Mouse (Mus musculus) layer of hippocampus, adult 2 months (tissue): ENCODE data around the gene Plxna2. TPM values are rescaled to one million over a fixed set of nuclear protein-coding genes. Genes with fewer than 3 reads are reported as not detected.
A peak's percentile ranks its signal among the peaks of the same experiment; 100 is the strongest.

Experiments used
- DNase-seq, 2 experiments: peaks; one replicate each; pipeline ENCODE4 v3.0.0; 2022; ENCODE audit warnings: low spot score in 2 of 2
- H3K27ac ChIP-seq: fragments of 200-600 bp; 2 replicates; pipeline ENCODE4 v1.8.1; 2022
- H3K4me3 ChIP-seq: fragments of 200-600 bp; 2 replicates; pipeline ENCODE4 v1.8.1; 2022; ENCODE audit warnings: mild to moderate bottlenecking
- CTCF ChIP-seq: fragments of 200-600 bp; conservative IDR thresholded peaks from 2 replicates; pipeline ENCODE4 v1.8.1; 2022; ENCODE audit warnings: antibody characterized with exemption, mild to moderate bottlenecking, moderate library complexity
- microRNA-seq, 2 experiments: library from miRNA; unstranded; fragments of <30 nt; microRNA quantifications; one replicate each; pipeline ENCODE4 v1.2.0; 2021
- total RNA-seq, 2 experiments: library from RNA; stranded (reverse); gene quantifications; 2 replicates each; pipeline ENCODE4 v1.2.3; 2021

The Plxna2 gene
- total RNA-seq, 2 experiments from 2014 or later: 68.1 to 73.2 TPM

DNA sequence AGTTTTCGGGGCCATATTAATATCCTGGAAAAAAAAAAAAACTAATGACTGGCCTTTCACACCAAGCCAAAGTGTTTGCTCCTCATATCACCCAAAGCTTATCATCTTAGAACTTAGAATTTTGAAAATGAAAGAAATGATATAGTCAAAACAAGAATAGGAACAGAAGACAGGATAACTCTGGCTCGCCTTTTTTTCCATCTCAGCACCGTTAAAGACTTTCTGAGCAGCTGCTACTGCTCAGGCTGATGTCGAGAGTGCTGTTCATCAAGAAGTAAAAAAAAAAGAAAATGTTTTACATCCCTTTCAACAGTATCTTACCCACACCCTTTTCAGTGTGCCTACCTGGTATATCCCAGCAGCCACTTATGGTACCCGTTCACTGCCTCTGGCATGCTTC is 196.2 kb downstream of the Plxna2 start:
- Histone ChIP-seq H3K27ac (no peak overlapping the region), H3K4me3 (no peak overlapping the region)
- no peak for DNase-seq
- no peak for TF ChIP-seq CTCF

GRCm38 (mm10) chr1:194815547-194815946 is 197.5 kb downstream of the Plxna2 start:
- Histone ChIP-seq H3K4me3 (no peak overlapping the region), H3K27ac (0 out of 2 replicates have a peak overlapping the region, but pooled peaks have one; percentile 60)
- no peak for DNase-seq
- no peak for TF ChIP-seq CTCF

DNA sequence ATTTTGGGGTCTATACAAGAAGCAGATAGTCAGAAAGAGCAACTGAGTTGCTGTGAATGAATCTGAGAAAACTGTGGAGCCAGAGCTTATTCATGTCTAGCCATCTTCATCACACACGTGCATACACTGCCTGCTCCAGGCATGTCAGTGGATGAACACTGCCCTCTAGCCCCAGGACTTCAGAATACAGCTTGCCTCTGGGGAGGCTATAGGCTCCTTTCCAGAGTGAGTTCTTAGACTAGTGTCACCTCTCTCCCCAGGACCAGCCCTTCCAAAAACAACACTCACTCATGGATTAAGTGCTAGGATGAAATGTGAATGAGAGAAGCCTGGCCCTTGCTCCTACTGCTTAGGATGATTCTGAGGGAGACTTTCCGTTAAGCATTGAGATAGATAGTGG is 198.9 kb downstream of the Plxna2 start:
- peak; percentile 97 for TF ChIP-seq CTCF
- Histone ChIP-seq H3K27ac (peak overlapping the region; percentile 60; the same call in 1 of the 2 replicates), H3K4me3 (no peak overlapping the region)
- DNase-seq: peak; percentile 72 to 81

GRCm38 (mm10) chr1:194820953-194821352 is 202.9 kb downstream of the Plxna2 start:
- TF ChIP-seq CTCF: no peak
- no peak for DNase-seq
- Histone ChIP-seq H3K4me3 (no peak overlapping the region), H3K27ac (no peak overlapping the region)

DNA sequence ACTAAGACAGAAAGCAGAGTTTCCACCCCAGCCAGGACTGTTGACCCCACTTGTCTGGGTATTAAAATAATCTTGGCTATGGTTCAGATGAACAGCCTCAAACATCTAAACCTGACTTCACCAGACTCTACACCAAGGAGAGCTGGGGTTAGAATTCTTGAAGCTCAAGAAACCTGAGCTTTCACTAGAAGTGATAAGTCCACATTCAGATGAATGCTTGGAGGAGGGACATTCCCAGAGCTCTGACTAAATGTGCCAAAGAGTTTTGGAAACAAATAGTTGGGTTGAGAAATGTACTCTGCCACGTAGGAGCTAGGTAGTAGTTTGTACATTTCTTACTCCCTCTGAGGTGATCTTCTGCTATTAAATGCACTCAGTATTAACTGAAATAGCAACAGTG is 203.7 kb downstream of the Plxna2 start:
- no peak for TF ChIP-seq CTCF

DNA sequence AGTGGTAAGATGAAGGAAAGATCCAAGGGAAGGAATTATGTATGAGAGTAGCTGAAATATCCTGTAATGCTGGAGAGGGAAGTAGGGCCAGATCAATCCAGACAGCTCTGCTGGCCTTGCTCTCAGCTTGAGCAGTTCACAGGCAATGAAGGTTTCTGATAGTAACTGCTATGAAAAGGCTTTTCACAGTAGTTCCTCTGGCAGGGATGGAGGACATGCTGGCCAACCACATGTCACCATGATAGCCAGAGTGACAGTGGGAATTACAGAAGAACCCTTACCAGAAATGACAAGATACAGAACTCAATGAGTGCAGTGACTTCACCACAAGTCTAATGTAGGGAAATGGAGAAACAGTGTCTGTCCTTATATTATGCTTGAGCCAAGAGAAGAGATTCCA is 210.3 kb downstream of the Plxna2 start:
- no peak for DNase-seq
- TF ChIP-seq CTCF: no peak
- Histone ChIP-seq H3K27ac (no peak overlapping the region), H3K4me3 (no peak overlapping the region)

More for the DNA sequence above, 203.7 kb downstream of the Plxna2 start:
- DNase-seq: no peak
- Histone ChIP-seq H3K4me3 (no peak overlapping the region), H3K27ac (no peak overlapping the region)

GRCm38 (mm10) chr1:194835238-194835637 is 217.2 kb downstream of the Plxna2 start:
- no peak for TF ChIP-seq CTCF
- H3K27ac ChIP-seq: no peak overlapping the region

GRCm38 (mm10) chr1:194836182-194836581 is 218.2 kb downstream of the Plxna2 start:
- TF ChIP-seq CTCF: no peak
- Histone ChIP-seq H3K27ac (no peak overlapping the region), H3K4me3 (no peak overlapping the region)
- DNase-seq: no peak

More at GRCm38 (mm10) chr1:194835238-194835637, 217.2 kb downstream of the Plxna2 start:
- DNase-seq: no peak
- no peak overlapping the region for H3K4me3 ChIP-seq

DNA sequence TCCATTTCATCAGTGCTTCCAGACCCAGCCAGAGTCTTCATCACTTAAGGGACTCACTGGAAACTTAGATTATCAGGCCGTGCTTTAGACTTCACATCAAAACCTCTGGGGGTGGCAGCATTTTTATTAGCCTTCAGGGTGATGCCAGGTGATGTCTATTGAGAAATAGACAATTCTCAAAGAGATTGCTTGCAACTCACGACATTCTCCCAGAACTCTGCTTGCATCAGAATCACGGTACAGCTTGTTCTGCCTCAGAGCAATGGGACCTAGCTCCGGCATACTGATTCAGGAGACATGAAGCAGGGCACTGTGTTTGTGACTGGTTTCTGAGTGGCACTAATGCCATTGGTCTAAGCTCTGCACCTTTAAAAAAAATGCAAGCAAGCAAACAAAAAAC is 218.7 kb downstream of the Plxna2 start:
- no peak for TF ChIP-seq CTCF
- H3K27ac ChIP-seq: no peak overlapping the region
- DNase-seq: no peak
- no peak overlapping the region for H3K4me3 ChIP-seq

DNA sequence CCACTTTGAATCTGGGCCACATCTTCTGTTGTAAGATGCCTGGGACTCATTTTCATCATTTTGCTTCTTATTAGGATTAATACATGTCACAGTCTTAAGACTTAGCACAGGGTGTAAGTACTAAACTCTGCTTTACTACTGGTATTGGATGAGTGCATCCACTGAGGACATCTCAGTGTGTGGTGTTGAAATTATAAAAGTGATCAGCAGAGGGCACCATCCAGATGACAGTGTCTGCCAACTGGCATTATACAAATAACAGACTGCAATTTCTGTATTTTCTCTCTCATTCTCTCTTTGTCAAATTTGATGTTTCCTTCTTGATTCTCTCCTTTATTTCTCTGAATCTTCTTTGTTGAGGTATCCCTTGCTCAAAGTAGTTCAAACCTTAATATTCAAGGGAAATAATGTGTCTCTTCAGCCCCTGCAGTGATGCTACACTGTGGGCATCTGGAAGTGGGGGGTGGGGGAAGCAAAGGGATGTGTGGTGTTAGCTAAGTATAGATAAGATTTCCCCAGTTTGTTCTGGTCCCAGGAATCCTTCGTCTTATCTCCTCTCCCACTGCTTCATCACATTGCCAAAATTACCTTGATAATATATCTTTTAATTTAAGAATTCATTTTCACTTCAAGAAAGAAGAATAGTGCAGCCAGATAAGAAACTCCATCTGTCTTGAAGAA is 221.4 kb downstream of the Plxna2 start:
- Histone ChIP-seq H3K27ac (no peak overlapping the region), H3K4me3 (no peak overlapping the region)
- DNase-seq: peak; percentile 58 to 68
- TF ChIP-seq CTCF: peak; percentile 88

GRCm38 (mm10) chr1:194843020-194843419 is 225.0 kb downstream of the Plxna2 start:
- DNase-seq: no peak
- Histone ChIP-seq H3K4me3 (no peak overlapping the region), H3K27ac (no peak overlapping the region)
- TF ChIP-seq CTCF: no peak

DNA sequence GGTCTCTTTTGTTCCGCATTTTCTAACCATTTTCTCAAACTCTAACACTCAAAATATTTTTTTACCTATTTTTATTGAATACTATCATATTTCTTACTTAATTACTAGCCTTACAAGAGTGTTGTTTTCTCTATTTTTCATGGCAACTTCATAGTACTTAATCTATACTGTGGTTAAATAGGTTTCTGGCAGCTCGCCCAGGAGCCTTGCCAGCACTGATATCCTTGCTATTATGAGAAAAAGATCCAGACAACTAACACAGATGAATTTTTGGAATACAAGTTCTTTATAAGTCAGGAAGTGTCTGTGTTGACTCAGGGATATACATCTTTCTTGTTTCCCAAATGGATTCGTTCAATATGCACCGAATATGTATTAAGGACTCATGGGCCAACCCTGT is 229.0 kb downstream of the Plxna2 start:
- Histone ChIP-seq H3K27ac (no peak overlapping the region), H3K4me3 (no peak overlapping the region)
- DNase-seq: no peak
- no peak for TF ChIP-seq CTCF

DNA sequence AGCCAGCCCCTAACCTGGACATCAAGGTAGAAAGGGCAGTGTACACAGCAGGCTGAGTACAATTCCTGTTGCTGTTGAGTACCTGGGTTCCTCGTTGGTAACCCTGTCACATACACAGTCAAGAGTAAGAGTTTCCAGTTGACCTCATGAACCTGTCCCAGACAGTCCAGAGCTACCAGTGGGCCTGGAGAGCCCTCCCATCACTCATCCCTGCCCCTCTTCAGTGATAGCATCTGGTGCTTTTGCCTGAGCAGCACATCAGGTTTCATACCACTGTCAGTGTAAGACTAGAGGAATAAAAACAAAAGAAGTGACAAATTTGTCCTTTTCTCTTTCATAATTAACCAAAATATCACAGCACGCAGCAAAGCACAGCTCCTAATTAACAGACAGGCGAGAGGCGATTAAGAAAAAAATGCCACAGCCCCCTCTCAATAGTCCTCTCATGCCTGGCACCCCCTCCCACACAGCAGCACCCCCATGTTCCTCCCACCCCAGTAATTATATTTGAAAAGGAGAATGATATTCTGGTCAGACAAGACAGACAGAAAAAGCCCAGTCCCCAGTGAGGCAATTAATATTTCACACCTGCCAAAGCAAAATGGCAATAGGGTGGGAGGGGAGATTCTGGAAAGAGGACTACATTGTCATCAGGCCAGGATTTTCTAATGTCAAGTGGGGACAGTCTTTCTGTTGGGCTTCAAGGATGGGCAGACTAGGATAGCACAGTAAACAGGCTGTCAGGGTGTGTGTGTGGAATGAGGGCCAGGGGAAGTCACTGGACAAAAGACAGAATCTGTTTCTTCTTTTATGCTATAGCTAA is 233.4 kb downstream of the Plxna2 start:
- no peak for DNase-seq
- no peak overlapping the region for H3K27ac ChIP-seq
- H3K4me3 ChIP-seq: no peak overlapping the region
- TF ChIP-seq CTCF: no peak

DNA sequence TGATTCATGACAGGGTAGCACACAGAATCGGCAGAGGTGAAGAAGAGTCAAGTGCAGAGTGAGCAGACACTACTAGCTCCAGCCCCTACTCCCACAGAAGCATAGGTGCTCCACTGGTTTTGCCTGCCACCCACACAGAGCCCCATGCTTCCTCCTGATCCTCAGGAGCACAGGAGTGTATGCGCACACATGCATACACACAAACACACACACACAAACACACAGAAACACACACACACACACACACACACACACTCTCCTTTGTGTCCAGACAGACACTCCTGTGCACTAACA is 234.0 kb downstream of the Plxna2 start:
- Histone ChIP-seq H3K4me3 (no peak overlapping the region), H3K27ac (no peak overlapping the region)
- no peak for TF ChIP-seq CTCF
- DNase-seq: no peak

Small RNA genes within 50 kb of the gene (microRNA-seq; reads per million reads assigned to microRNA genes)
- gene Mir3962: 1.3 to 2.0 reads per million in 2 experiments
